Mouse (Mus musculus) kidney, embryonic 14.5 days (tissue): ENCODE measurements at regions not wholly inside any gene's neighbourhood (a gene's known extent, or its start where the extent isn't known, plus 50 kb on each side); places are given as distances from the start of the nearest gene placed in this dataset.
A peak's percentile ranks its signal among the peaks of the same experiment; 100 is the strongest.
"Not testable (repeated sequence)": the region's sequence is repeated elsewhere in the genome, so short reads cannot be mapped to it uniquely, and the experiment has no call there.

Source experiments
- ATAC-seq: fragments of 200-750 bp; cut with Nextera tagmentation; 2 replicates; pipeline ENCODE4 v1.8.0; 2017; ENCODE audit warnings: moderate number of reproducible peaks, mild to moderate bottlenecking, moderate TSS enrichment, moderate library complexity; ENCODE audit not compliant: low FRiP score, low TSS enrichment
- H3K27ac ChIP-seq: fragments of 300-500 bp; sonication (generic); 2 replicates; pipeline ENCODE4 v1.5.1; 2014; ENCODE audit warnings: low read depth, mild to moderate bottlenecking, low read length, moderate library complexity, mixed read lengths
- H3K27me3 ChIP-seq: fragments of 300-500 bp; sonication (generic); 2 replicates; pipeline ENCODE4 v1.6.1; 2014; ENCODE audit warnings: mild to moderate bottlenecking, low read length; ENCODE audit not compliant: control insufficient read depth, insufficient read depth
- H3K36me3 ChIP-seq: fragments of 300-500 bp; sonication (generic); 2 replicates; pipeline ENCODE4 v1.6.1; 2014; ENCODE audit warnings: low read length, mixed read lengths; ENCODE audit not compliant: control insufficient read depth, insufficient read depth
- H3K4me1 ChIP-seq: fragments of 300-500 bp; sonication (generic); 2 replicates; pipeline ENCODE4 v1.6.1; 2014; ENCODE audit warnings: low read length, mixed read lengths; ENCODE audit not compliant: control insufficient read depth, insufficient read depth
- H3K4me2 ChIP-seq: fragments of 300-500 bp; sonication (generic); replicated peaks from 2 replicates; pipeline ENCODE4 v1.6.1; 2014; ENCODE audit warnings: low read depth, mild to moderate bottlenecking, low read length
- H3K4me3 ChIP-seq: fragments of 300-500 bp; sonication (generic); 2 replicates; pipeline ENCODE4 v1.5.1; 2014; ENCODE audit warnings: mild to moderate bottlenecking, low read length
- H3K9ac ChIP-seq: fragments of 300-500 bp; sonication (generic); 2 replicates; pipeline ENCODE4 v1.6.1; 2014; ENCODE audit warnings: low read depth, mild to moderate bottlenecking, low read length, moderate library complexity
- H3K9me3 ChIP-seq: fragments of 300-500 bp; sonication (generic); 2 replicates; pipeline ENCODE4 v1.6.1; 2016; ENCODE audit warnings: low read length; ENCODE audit not compliant: control insufficient read depth
- WGBS: fragments of 180-500 bp; shearing (Covaris S2); extraction: QIAGEN DNeasy Blood & Tissue Kit; methylation state at CpG from one replicate; pipeline ENCODE4 v1.1.7; 2014; 5-methylcytosine and 5-hydroxymethylcytosine counted together

DNA sequence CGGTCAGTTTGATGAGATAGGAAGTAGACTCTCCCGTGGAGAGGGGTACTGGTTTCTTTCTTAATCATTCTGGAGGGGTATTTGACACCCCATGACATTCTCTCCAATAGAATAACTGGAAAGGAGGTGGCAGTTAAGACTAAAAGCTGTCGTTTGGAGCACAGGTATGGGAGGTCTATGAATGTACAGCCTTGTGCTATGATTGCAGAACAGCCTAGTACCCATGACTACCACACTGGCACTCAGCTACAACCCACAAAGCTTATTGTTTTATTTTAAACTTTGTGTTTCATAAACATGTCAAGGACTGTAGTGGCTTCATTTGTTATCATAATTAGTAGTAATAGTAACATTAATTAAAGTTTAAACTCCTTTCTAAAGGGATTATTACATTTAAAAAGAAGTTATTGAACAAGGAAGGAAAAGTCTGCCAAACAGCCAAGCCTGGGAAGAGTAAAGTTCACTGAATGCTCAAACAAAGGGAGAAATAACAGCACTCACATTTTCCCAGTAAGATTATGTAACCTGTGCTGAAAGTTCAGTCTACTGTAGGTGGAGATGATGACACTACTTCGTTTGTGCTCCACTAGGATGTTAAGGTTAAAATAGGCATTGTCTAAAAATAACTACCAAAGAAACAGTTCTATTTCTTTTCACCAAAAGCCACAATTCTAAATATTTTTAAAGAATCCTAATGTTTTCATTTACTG, 295.2 kb downstream of the Pcsk1 start:
- Histone ChIP-seq H3K36me3 (no peaks in the 10 kb centered on the region), H3K4me3 (no peak overlapping the region), H3K9me3 (no peaks in the 10 kb centered on the region), H3K4me2 (no peak overlapping the region), H3K27me3 (no peaks in the 10 kb centered on the region), H3K4me1 (no peaks in the 10 kb centered on the region), H3K9ac (no peak overlapping the region), H3K27ac (no peak overlapping the region)
- WGBS, result 76% methylated on average over 4 of the region's 4 CpGs
- ATAC-seq, result no peak

DNA sequence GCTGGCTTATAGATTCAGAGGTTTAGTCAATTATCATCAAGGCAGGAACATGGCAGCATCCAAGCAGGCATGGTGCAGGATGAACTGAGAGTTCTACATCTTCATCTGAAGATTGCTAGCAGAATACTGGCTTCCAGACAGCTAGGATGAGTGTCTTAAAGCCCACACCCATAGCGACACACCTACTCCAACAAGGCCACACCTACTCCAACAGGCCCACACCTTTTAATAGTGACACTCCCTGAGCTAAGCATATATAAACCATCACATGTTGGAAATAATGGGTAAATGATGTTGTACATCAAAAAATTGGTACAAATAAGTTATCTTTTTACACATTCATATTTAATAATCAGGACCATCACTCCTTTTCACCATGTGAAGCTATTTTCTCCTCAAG, 299.6 kb downstream of the Pcsk1 start:
- Histone ChIP-seq H3K4me2 (no peak overlapping the region), H3K9me3 (no peaks in the 10 kb centered on the region), H3K4me3 (no peak overlapping the region), H3K27ac (no peak overlapping the region), H3K36me3 (no peaks in the 10 kb centered on the region), H3K4me1 (no peaks in the 10 kb centered on the region), H3K9ac (no peak overlapping the region), H3K27me3 (no peaks in the 10 kb centered on the region)
- ATAC-seq, result no peak
- WGBS, result 83% methylated on average over 1 of the region's 1 CpGs

DNA sequence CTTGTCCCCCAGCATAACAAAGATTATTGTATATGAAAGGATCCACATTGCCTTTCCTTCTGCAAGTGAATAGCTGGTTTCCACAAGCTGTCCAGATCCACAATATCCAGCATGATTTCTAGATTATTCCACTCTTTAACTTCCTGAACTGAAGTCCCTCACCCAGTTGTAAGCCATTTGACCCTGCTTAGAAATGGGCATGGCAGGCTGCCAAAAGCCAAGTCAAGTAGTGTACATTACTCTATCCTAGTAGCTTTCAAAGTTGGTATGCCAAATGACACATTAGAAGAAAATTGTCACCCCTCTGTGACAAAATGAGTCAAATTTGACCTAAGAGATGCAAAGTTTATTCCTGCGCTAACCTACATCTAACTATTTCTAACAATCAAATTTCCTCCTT, 300.6 kb downstream of the Pcsk1 start:
- H3K4me3 ChIP-seq, result no peak overlapping the region
- no peaks in the 10 kb centered on the region for H3K9me3 ChIP-seq
- no peak overlapping the region for H3K27ac ChIP-seq
- H3K9ac ChIP-seq, result no peak overlapping the region
- WGBS, result 98% methylated on average over 1 of the region's 1 CpGs
- H3K4me2 ChIP-seq, result no peak overlapping the region
- no peaks in the 10 kb centered on the region for H3K27me3 ChIP-seq
- H3K36me3 ChIP-seq, result no peaks in the 10 kb centered on the region
- ATAC-seq, result no peak
- no peaks in the 10 kb centered on the region for H3K4me1 ChIP-seq

DNA sequence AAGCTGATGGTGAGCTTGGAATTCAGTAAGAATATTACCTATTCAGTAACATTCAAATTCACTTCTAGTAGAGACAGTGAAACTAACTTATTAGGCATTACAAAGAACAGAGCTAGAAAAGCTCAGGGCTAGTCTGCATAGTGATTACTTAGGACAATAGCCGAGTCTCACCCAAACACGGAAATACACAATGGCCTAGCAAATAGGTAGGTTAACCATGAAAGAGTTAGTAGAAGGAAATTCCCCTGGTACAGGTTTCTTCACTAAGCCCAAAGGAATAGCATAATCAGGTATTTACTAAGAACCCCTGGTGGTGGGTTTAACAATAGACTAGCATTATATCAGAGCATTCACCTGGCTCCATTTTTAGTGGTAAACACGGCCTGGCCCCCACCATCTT, 306.7 kb upstream of the Ell2 start:
- H3K36me3 ChIP-seq, ATAC-seq, H3K4me3 ChIP-seq, H3K9ac ChIP-seq, H3K4me2 ChIP-seq, H3K4me1 ChIP-seq, H3K9me3 ChIP-seq, H3K27me3 ChIP-seq, H3K27ac ChIP-seq: not testable (repeated sequence)
- WGBS, result 90% methylated on average over 3 of the region's 3 CpGs

DNA sequence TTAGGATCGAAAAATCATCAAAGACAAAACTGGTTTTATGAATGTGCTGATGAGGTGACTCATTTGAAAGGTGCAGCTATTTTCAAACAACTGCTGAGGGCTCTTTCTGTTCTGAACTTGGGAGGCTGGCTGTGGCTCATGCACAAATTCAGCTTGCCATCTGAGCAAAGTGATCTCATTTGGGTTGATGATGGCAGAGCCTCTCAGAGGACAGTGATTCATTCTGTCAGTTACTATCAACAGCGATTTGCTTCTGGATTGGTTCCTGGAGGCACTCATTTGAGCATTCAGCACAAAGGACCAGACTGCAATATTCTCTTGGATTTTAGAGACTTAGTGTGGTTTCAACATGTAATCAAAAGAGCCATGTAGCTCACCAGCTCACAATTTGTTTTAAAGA, 285.8 kb upstream of the Ell2 start:
- 84% methylated on average over 2 of the region's 2 CpGs for WGBS
- no peak for ATAC-seq
- H3K36me3 ChIP-seq, result no peaks in the 10 kb centered on the region

DNA sequence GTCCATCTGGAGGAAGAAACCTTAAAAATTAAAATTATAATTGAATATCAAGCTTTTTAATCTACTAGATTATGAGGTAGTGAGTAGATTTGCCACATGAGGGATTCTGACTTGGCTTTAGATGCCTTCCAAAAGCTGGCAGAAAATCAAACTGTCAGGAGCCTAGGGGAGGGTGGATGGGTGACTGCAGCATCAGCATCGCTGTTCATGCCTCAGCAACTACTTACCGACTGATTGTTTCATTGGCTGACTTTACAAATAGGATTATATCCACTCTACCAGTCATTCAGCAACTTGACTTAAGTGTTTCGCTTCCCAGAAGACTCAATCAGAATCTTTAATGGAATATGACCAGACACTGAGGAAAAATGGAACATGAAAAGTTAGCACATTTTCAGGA, 279.6 kb upstream of the Ell2 start:
- Histone ChIP-seq H3K36me3 (no peaks in the 10 kb centered on the region), H3K27ac (no peak overlapping the region), H3K4me3 (no peak overlapping the region), H3K9me3 (no peaks in the 10 kb centered on the region), H3K4me1 (no peaks in the 10 kb centered on the region), H3K9ac (no peak overlapping the region), H3K4me2 (no peak overlapping the region), H3K27me3 (no peaks in the 10 kb centered on the region)
- no peak for ATAC-seq
- 76% methylated on average over 3 of the region's 3 CpGs for WGBS

More for the DNA sequence above, 285.8 kb upstream of the Ell2 start:
- no peaks in the 10 kb centered on the region for H3K9me3 ChIP-seq
- H3K4me2 ChIP-seq, result no peak overlapping the region
- H3K27me3 ChIP-seq, result no peaks in the 10 kb centered on the region
- no peaks in the 10 kb centered on the region for H3K4me1 ChIP-seq
- H3K9ac ChIP-seq, result no peak overlapping the region
- no peak overlapping the region for H3K4me3 ChIP-seq
- H3K27ac ChIP-seq, result no peak overlapping the region

DNA sequence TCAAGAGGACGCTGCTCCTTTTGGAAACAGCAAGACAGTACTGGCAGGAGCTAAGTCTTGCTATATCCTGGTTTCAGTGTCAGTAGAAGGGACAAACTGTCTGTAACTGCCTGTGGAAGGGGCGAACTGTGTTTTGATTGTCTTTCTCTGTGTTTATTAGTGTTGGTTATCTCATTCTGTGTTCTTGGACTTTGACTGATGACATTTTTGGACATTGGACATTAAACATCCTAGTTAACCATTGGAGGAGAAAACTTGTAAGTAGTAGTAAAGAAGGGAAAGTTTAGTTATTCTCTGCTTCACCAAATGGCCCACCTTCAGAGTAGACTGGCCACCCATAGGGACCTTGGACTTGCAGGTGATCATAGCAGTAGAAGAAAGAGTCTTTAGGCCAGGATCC, 267.4 kb upstream of the Ell2 start:
- no peak overlapping the region for H3K4me3 ChIP-seq
- ATAC-seq, result no peak
- WGBS, result 78% methylated on average over 2 of the region's 2 CpGs

DNA sequence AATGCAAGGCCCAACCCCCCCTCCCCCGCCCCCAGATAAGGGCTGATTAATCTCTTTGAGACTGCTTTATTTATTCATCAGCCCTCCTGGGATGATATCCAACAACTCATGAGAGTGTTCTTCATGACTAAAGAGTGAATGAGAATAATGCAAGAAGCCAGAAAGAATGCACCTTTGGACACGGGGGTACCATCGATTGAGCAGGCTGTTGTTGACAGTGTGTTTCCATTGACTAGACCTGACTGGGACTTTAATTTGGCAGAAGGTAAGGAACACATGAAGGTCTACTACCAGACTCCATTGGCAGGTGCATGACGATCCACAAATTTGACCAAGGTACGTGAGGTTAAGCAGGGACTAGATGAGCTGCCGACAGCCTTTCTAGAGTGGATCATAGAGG, 266.5 kb upstream of the Ell2 start:
- WGBS, result 97% methylated on average over 6 of the region's 6 CpGs
- no peaks in the 10 kb centered on the region for H3K9me3 ChIP-seq
- no peak overlapping the region for H3K4me3 ChIP-seq
- no peak overlapping the region for H3K9ac ChIP-seq
- ATAC-seq, result no peak
- H3K36me3 ChIP-seq, result no peaks in the 10 kb centered on the region
- H3K27me3 ChIP-seq, result no peaks in the 10 kb centered on the region
- no peaks in the 10 kb centered on the region for H3K4me1 ChIP-seq
- H3K27ac ChIP-seq, result no peak overlapping the region
- no peak overlapping the region for H3K4me2 ChIP-seq

More for the DNA sequence above, 267.4 kb upstream of the Ell2 start:
- H3K4me2 ChIP-seq, result no peak overlapping the region
- no peaks in the 10 kb centered on the region for H3K36me3 ChIP-seq
- no peak overlapping the region for H3K9ac ChIP-seq
- H3K27me3 ChIP-seq, result no peaks in the 10 kb centered on the region
- H3K9me3 ChIP-seq, result no peaks in the 10 kb centered on the region
- H3K4me1 ChIP-seq, result no peaks in the 10 kb centered on the region
- H3K27ac ChIP-seq, result no peak overlapping the region

DNA sequence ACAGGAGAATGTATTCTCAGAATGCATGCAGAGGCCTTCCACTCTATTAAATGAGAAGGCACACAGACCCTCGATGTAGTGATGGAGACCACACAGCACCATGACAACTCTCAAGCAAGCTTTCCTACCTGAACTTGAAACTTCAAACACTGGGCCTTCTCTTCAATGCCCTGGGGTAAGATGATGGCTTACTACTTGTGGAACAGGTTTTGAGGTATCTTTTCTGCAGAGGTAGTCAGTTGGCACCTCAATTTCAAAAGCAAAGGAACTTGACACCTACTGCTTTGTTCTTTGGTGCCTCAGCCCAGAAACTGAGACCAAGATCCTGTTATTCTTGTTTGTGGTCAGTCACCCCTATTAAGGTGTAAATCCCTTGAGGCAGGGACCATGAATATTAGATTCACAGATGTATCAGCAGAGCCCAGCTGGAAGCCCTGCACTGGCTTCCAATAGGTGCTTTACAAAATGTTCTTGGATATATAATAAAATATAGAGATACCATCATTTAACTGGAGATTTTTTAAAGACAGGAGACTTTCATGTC, 246.2 kb upstream of the Ell2 start:
- ATAC-seq, result peak; percentile 49
- Histone ChIP-seq H3K9ac (no peak overlapping the region), H3K4me1 (no peaks in the 10 kb centered on the region), H3K27ac (no peak overlapping the region), H3K4me2 (no peak overlapping the region), H3K27me3 (no peaks in the 10 kb centered on the region), H3K4me3 (no peak overlapping the region), H3K9me3 (no peaks in the 10 kb centered on the region), H3K36me3 (no peaks in the 10 kb centered on the region)
- 43% methylated on average over 1 of the region's 1 CpGs for WGBS
